Mouse (Mus musculus): ENCODE results near the gene Kdm5b.
A peak's percentile ranks its signal among the peaks of the same experiment; 100 is the strongest.

Gene Kdm5b

DNA sequence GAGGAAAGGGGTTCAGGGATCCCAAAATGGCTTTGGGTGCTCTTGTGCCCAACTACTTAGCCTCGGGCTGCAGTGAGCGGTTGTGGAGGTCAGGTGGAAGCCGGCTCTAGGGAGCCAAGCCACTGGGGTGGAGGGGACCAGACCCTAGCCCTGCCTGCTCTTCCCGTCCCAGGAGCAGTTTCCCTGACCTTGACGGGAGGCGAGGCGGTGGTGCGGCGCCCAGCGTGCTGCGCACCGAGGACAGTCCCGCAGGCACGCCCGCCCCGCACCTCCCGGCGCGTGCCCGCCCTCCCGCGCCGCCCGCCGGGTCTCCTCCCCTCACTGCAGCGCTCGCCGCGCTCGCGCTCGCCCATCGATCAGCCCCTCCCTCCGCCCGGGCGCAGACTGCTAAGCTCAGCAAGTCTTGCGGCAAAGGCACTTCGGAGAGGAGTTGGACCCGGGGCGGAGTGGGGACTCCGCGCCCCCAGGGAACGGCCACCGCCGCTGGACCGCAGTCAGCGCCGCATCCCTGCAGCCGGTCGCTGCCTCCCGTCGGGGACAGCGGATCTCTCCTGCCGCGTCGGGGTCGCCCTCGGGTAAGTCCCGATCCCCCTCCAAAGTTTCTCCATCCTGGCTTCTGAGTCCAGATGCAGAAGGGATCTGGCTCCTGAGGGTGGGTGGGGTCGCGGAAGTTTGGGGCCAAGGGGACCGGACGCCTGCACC is 86.4 kb downstream of the Kdm5b start, which contains the start of gene Syt2:
Gene Syt2, plus strand, starts transcription at position 417 of the 702 bp plus-strand sequence.
- no peak for DNase-seq (ENCODE audit: extremely low read depth, low read depth)

DNA sequence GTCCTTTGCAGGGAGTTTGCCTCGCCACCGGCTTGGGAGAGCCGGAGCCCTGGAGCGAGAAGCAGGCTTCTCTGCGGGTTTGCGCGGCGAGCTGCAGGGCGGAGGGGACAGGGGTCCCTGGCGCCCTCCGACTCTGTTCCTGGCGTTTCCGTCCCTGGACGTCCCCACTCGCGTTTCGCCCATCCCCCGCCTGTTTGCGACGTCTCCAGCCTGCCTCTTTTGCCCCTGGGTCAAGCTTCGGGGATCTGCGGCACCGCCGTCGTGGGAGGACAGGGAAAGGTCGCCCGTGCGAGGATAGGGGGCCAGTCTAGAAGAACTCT is 87.0 kb downstream of the Kdm5b start:
- DNase-seq (ENCODE audit: extremely low read depth, low read depth): no peak

DNA sequence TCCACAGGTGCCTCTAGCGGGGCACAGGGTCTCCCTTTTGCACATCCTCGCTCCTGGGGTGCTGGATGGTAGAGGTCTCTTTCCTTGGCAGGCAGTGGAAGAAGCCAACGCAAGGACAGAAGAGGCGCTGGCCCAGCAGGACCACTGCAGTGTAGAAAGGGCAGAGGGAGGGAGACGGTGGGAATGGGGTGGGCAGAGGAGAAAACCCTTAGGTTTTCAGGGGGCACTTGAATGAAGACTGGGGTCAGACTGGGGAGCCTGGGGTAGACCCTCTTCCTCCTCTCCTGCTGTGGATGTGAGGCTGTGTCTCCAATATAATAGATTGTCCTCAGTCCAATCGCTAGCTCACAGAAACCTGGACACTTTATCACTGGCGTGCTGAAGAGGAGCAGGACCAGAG is 87.6 kb downstream of the Kdm5b start:
- DNase-seq (ENCODE audit: extremely low read depth, low read depth): no peak

DNA sequence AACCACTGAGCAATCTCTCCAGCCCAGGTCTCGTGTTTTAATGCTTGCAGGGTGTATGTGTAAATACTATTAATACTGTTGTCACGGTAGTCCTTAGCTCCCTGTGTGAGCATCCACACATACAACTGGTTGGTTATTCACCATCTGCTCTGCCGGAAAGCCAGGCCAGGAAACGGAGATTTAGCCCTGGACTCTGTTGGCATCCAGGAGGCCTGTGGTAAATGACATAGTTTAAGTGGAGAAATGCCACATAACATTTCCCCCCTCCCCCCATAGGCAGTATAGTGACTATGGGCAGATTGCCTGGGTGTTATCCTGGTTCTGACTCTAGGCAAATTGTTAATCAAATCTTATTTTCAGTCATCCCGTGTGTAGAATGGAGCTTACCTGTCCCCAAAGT is 90.8 kb downstream of the Kdm5b start:
- no peak for DNase-seq (ENCODE audit: extremely low read depth, low read depth)

DNA sequence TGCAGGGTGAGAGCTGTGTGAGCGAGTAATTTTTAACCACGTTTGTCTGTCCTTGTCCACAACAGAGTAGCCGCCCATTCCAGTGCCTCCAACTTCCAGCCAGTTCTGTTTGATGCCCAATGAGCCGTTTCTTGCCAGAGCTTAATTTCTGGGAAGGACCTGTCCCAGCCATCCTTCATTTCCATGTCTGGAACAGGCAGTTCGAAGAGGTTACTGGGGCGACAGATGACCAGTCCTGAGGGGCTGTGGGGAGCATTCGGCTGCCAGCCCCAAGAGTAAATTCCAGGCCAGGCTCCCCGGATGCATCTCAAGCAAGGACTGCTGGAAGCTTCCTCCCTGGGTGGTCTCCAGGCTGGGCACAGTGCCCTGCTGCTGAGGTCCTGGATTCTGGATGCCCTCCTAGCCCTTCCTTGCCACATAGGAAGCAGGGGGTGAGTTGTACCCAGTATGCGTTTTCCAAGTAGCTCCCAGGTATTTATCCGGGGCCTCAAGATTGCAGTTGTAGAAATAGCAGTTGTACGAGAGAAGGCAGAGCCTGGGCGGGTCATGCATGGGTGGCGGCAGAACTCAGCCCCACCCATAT is 91.4 kb downstream of the Kdm5b start:
- DNase-seq (ENCODE audit: extremely low read depth, low read depth): no peak

DNA sequence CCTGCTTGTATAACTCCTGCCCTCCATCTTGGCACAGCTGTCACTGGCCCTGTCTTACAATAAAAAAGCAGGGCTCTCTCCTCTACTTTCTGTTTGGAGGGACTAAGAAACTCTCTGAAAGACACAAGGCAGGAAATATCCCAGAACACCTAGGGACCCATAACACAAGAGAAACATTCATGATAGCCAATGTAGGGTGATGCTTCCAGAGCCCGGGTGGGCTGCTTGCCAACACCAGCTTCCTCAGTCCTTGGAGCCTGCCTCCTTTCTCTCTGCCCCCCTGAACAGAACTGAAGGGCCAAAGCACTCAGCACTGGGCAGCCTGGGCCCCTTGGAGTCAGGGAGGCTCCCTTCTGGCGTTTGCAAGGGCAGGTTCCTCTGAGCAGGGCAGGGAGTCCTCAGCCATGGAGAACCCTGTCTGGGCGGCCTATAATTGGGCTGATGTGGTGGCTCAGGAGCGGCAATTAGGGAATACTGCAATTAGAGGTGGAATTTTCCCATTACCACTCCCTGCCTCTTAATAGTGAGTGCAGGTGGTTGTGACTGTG is 92.0 kb downstream of the Kdm5b start:
- DNase-seq (ENCODE audit: extremely low read depth, low read depth): no peak

DNA sequence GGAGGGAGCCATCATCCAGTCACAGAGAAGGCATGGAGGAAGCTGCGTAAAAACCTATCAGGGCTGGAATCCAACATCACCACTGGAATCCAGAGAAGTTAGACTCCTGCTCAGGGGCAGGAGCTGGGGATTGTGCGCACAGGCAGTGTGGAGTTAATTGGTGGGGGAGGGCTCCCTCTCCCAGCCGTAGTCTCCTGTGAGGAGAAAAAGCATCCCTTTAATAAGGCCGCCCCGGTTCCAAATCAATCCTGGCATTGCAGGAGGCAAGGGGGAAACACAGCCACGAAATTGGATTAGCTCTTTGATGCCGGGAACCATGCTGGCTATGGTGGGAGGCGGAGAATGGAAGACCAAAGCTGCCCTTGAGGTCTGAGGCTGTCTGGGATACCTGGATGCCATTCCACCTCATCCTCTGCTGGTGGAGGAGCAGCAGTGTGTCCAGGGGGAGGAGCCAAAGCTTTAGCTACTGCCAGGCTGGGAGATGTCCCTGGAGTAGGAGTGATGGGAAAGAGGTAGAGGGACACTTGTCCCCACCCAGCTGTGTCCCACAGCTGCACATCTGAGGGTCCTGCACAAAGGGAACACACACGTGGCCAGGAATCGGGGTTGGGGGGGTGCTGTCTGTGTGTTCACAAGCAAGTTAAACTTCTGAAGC is 93.8 kb downstream of the Kdm5b start:
- no peak for DNase-seq (ENCODE audit: extremely low read depth, low read depth)

DNA sequence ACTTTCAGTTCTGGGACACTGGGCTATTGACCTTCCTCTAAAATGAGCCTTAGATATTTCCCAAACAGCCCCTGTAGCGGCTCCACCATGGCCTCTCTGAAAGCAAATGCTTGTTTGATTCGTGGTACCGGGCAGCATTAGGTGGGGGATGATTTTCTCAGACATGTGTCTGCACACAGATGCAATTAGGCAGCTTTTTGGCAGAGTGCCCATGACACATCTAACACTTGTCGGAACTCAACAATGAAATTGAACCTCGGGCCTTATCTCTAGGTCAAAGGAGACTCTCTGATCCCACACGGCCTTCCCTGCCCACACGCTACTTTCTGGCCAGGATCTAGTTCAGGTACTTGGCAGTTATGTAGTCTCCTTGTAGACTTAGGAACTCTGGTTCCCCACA is 98.9 kb downstream of the Kdm5b start:
- DNase-seq (ENCODE audit: extremely low read depth, low read depth): no peak

DNA sequence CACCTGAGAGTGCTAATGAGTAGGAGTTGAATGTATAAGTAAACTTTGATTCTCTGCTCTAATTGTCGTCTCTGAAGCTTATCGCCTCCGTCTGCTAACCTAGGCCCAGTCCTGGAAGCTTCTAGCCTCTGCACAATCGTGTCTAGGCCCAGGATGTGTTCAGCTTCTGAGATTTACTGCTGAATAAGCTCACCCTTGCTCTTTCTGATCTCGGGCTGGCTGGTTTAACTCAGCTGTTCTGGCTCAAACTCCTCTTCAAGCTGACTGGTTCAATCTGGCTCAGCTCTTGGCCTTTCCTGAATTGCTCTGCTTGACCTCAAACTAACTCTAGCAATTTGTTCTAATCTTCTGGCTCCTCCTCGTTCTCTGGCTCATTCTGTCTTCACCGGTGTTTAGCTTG is 100.2 kb downstream of the Kdm5b start:
- DNase-seq (ENCODE audit: extremely low read depth, low read depth): no peak

DNA sequence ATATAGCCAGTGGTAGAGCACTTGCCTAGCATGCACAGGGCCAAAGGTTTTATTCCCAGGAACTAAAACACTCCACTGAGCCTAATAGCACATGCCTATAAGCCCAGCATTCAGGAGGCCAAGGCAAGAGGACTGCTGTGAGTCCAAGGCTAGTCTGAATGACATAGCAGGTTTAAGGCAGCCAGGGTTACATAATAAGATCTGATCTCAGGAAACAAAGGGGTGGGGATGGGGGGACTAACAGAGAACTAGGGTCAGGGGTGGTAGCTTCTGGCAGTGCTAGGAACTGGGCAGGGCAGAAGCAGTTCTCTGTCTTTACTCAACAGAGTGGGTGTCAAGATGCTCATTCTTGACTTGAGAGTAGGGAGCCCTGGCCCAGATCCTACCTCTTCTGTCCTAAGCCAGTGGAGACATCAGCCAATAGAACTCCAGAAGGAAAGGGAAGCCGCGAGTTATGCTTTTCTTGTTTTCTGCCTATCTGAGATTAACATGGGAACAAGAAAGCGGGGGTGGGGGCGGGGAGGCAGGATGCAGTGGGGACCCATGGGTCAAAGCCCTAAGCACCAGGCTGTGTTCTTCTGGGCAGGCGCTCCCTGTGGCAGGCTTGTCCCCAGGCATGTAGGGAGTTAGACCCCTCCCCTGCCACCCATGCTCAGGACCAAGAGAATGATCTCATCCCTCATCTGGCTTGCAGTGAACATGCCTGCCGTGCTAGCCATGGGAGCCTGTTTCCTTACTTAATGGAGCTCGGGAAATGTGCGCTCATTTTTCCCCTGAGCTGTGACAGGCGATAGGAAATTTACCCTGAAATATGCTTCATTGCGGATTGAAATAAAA is 111.5 kb downstream of the Kdm5b start:
- DNase-seq (ENCODE audit: extremely low read depth, low read depth): no peak

DNA sequence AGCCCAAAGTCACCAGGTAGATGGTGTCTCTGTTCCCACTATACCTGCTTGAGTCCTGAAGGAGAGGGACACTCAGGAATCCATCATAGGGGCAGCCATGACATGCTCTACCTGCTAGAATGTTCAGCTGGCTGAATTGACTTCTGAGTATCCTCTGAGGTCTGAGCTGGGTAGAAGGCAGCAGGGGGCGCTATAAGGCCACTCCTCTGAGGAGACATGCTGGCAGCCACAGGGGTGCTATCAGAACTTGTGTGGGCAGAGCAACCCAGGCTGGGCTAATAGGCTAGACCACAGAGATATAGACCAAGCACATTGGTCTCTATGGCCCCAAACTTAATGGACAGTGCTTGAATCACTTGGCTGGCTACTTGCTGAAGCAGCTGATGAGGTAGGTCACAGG is 114.3 kb downstream of the Kdm5b start:
- DNase-seq (ENCODE audit: extremely low read depth, low read depth): peak; percentile 18

DNA sequence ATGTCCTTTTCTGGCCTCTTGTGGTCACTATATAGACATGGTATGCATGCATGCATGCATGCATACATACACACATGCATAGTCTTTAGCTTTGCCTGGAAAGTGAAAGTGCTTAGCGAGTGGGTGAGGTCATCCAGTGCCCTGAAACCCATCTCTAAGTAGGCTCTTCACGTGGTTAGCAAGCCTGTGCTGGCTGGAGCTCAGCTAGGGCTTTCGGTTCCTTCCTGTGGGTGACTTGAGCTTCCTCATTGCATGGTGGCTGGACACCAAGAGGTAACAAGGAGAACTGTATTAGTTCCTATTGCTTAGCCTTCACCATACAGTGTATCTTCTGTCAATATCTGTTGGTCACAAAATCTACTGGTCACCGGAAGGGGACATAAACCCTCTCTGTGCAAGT is 119.5 kb downstream of the Kdm5b start:
- no peak for DNase-seq (ENCODE audit: extremely low read depth, low read depth)

DNA sequence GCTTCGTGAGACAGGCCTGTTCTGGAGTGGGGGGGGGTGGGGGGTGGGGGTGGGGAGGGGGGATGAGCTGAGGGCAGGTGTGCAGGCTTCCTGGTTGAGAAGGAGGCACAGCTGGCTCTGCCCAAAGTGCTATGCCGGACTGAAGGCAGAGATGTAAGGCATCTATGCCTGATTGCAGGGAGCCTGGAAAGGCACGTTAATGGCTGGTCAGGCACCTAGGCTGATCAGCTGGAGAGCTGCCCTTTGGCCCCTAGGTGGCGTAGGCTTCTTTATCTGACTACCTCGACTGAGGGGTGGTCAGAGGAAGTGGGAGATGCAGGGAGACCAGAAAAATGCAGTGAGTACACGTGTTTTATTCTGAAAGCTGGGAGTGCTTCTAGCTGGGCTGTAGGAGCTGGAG is 120.6 kb downstream of the Kdm5b start:
- no peak for DNase-seq (ENCODE audit: extremely low read depth, low read depth)

DNA sequence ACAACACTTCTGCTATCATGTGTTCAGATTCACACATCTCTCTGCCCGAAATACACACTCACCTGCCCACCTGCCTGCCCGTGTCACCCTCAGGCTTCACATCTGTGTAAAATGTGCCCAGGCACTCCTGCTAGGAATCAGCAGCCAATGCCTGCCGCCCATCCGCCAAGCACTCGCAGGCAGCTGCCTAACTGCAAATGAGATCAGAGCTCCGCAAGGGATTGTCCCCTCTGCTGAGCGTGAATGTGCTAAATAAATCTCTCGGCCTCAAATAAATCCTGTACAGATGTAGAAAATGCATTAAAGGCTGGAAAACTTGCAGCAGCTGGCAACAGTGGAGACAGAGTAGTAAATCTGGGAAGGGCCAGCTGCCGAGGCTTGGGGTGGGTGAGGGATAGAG is 122.5 kb downstream of the Kdm5b start:
- no peak for DNase-seq (ENCODE audit: extremely low read depth, low read depth)
